Mouse (Mus musculus) midbrain, embryonic 13.5 days (tissue): ENCODE measurements around the gene Sp7. TPM values are rescaled to one million over a fixed set of nuclear protein-coding genes. Genes with fewer than 3 reads are reported as not detected.

Source experiments
- ATAC-seq: fragments of 200-750 bp; cut with Nextera tagmentation; 2 replicates; pipeline ENCODE4 v1.8.0; 2017; ENCODE audit warnings: mild to moderate bottlenecking, moderate TSS enrichment, moderate library complexity
- H3K27ac ChIP-seq: fragments of 300-500 bp; sonication (generic); 2 replicates; pipeline ENCODE4 v1.5.1; 2015; ENCODE audit warnings: inconsistent platforms, mild to moderate bottlenecking, moderate library complexity
- H3K27me3 ChIP-seq: fragments of 300-500 bp; sonication (generic); 2 replicates; pipeline ENCODE4 v1.6.1; 2015; ENCODE audit warnings: mild to moderate bottlenecking, inconsistent platforms
- H3K36me3 ChIP-seq: fragments of 300-500 bp; sonication (generic); 2 replicates; pipeline ENCODE4 v1.6.1; 2015; ENCODE audit warnings: mild to moderate bottlenecking, inconsistent platforms
- H3K4me1 ChIP-seq: fragments of 300-500 bp; sonication (generic); replicated peaks from 2 replicates; pipeline ENCODE4 v1.6.1; 2015; ENCODE audit warnings: inconsistent platforms
- H3K4me2 ChIP-seq: fragments of 300-500 bp; sonication (generic); replicated peaks from 2 replicates; pipeline ENCODE4 v1.6.1; 2015; ENCODE audit warnings: moderate library complexity, mild to moderate bottlenecking, inconsistent platforms
- H3K4me3 ChIP-seq: fragments of 300-500 bp; sonication (generic); replicated peaks from 2 replicates; pipeline ENCODE4 v1.5.1; 2015; ENCODE audit warnings: mild to moderate bottlenecking, inconsistent platforms
- H3K9ac ChIP-seq: fragments of 300-500 bp; sonication (generic); replicated peaks from 2 replicates; pipeline ENCODE4 v1.6.1; 2015; ENCODE audit warnings: mild to moderate bottlenecking, inconsistent platforms
- H3K9me3 ChIP-seq: fragments of 300-500 bp; sonication (generic); 2 replicates; pipeline ENCODE4 v1.6.1; 2016; ENCODE audit warnings: mild to moderate bottlenecking, inconsistent platforms
- WGBS: fragments of 180-500 bp; shearing (Covaris S2); methylation state at CpG from one replicate; pipeline ENCODE4 v1.1.7; 2015; 5-methylcytosine and 5-hydroxymethylcytosine counted together
- polyA plus RNA-seq: library from polyadenylated mRNA; unstranded; fragments of >200 nt; fragmentation: Nextera tagmentation; extraction: Ambion mirVana; gene quantifications from 2 replicates; pipeline ENCODE4 v1.2.1, GENCODE M21; 2015

Gene Sp7
- polyA plus RNA-seq, result 0.14 and 0.28 TPM in 2 replicates

GRCm38 (mm10) chr15:102366733-102367344, at the start of gene Sp7:
Sp7 (minus strand) TSS chr15:102367182.
- Histone ChIP-seq H3K27me3 (peaks cover 65% of the 10 kb centered on the region), H3K4me2 (peak within 1 kb of the TSS; percentile 54), H3K9ac (peak within 1 kb of the TSS; percentile 52), H3K9me3 (no peaks in the 10 kb centered on the region), H3K27ac (no peak within 1 kb of the TSS), H3K36me3 (no peaks in the 10 kb centered on the region), H3K4me1 (peaks cover 26% of the 10 kb centered on the region), H3K4me3 (peak within 1 kb of the TSS; percentile 30)
- 6% methylated on average over 15 of the region's 15 CpGs for WGBS
- peak; percentile 21; the same call in 1 of the 2 replicates for ATAC-seq

- ATAC-seq, result no peak
- no peaks in the 10 kb centered on the region for H3K27me3 ChIP-seq
- H3K36me3 ChIP-seq, result peaks cover 57% of the 10 kb centered on the region
Observed at GRCm38 (mm10) chr15:102413687-102414086, 46.7 kb upstream of the Sp7 start.

GRCm38 (mm10) chr15:102411077-102411476, 44.1 kb upstream of the Sp7 start:
- Histone ChIP-seq H3K4me1 (peaks cover 50% of the 10 kb centered on the region), H3K27me3 (no peaks in the 10 kb centered on the region), H3K9ac (no peak overlapping the region), H3K4me2 (peak overlapping the region; percentile 32), H3K27ac (no peak overlapping the region), H3K9me3 (no peaks in the 10 kb centered on the region), H3K36me3 (peaks cover 66% of the 10 kb centered on the region), H3K4me3 (0 out of 2 replicates have a peak overlapping the region, but pooled peaks have one; percentile 11)
- 100% methylated on average over 1 of the region's 1 CpGs for WGBS
- ATAC-seq, result no peak

More at GRCm38 (mm10) chr15:102413687-102414086, 46.7 kb upstream of the Sp7 start:
- Histone ChIP-seq H3K9me3 (no peaks in the 10 kb centered on the region), H3K4me3 (no peak overlapping the region), H3K9ac (no peak overlapping the region), H3K27ac (no peak overlapping the region), H3K4me2 (no peak overlapping the region), H3K4me1 (peaks cover 31% of the 10 kb centered on the region)

GRCm38 (mm10) chr15:102409286-102409685, 42.3 kb upstream of the Sp7 start:
- H3K4me1 ChIP-seq, result peaks cover 55% of the 10 kb centered on the region
- no peaks in the 10 kb centered on the region for H3K9me3 ChIP-seq
- H3K27ac ChIP-seq, result no peak overlapping the region
- peaks cover 64% of the 10 kb centered on the region for H3K36me3 ChIP-seq
- 97% methylated on average over 3 of the region's 3 CpGs for WGBS
- no peaks in the 10 kb centered on the region for H3K27me3 ChIP-seq
- H3K4me2 ChIP-seq, result peak overlapping the region; percentile 32
- no peak overlapping the region; the same call in 1 of the 2 replicates for H3K9ac ChIP-seq
- no peak for ATAC-seq
- peak overlapping the region; percentile 8; the same call in 1 of the 2 replicates for H3K4me3 ChIP-seq

- Histone ChIP-seq H3K4me3 (no peak overlapping the region), H3K4me2 (peak overlapping the region; percentile 32; the same call in 1 of the 2 replicates), H3K4me1 (peaks cover 55% of the 10 kb centered on the region), H3K36me3 (peaks cover 59% of the 10 kb centered on the region), H3K9ac (no peak overlapping the region), H3K27me3 (no peaks in the 10 kb centered on the region), H3K9me3 (no peaks in the 10 kb centered on the region), H3K27ac (no peak overlapping the region)
- ATAC-seq, result no peak
- WGBS, result 83% methylated on average over 2 of the region's 2 CpGs
Observed at GRCm38 (mm10) chr15:102408558-102409130, 41.7 kb upstream of the Sp7 start.

- no peak for ATAC-seq
- H3K27me3 ChIP-seq, result no peaks in the 10 kb centered on the region
- H3K9me3 ChIP-seq, result no peaks in the 10 kb centered on the region
- H3K36me3 ChIP-seq, result peaks cover 53% of the 10 kb centered on the region
- peak overlapping the region; percentile 62 for H3K4me2 ChIP-seq
- no peak overlapping the region for H3K9ac ChIP-seq
- WGBS, result 94% methylated on average over 10 of the region's 10 CpGs
- peaks cover 55% of the 10 kb centered on the region for H3K4me1 ChIP-seq
- no peak overlapping the region for H3K27ac ChIP-seq
- H3K4me3 ChIP-seq, result peak overlapping the region; percentile 94
Observed at GRCm38 (mm10) chr15:102407681-102408557, 40.9 kb upstream of the Sp7 start.

- ATAC-seq, result no peak
- H3K36me3 ChIP-seq, result peaks cover 45% of the 10 kb centered on the region
- peaks cover 53% of the 10 kb centered on the region for H3K4me1 ChIP-seq
- peak overlapping the region; percentile 94 for H3K4me3 ChIP-seq
- H3K27ac ChIP-seq, result peak overlapping the region; percentile 90
- WGBS, result 31% methylated on average over 3 of the region's 3 CpGs
- peak overlapping the region; percentile 62 for H3K4me2 ChIP-seq
- peak overlapping the region; percentile 92 for H3K9ac ChIP-seq
- no peaks in the 10 kb centered on the region for H3K9me3 ChIP-seq
- no peaks in the 10 kb centered on the region for H3K27me3 ChIP-seq
Observed at GRCm38 (mm10) chr15:102406912-102407580, 40.1 kb upstream of the Sp7 start.

GRCm38 (mm10) chr15:102406196-102406911, 39.4 kb upstream of the Sp7 start:
- Histone ChIP-seq H3K27me3 (no peaks in the 10 kb centered on the region), H3K4me3 (peak overlapping the region; percentile 94), H3K36me3 (peaks cover 38% of the 10 kb centered on the region), H3K4me1 (peaks cover 48% of the 10 kb centered on the region), H3K4me2 (peak overlapping the region; percentile 62), H3K9me3 (no peaks in the 10 kb centered on the region), H3K9ac (peak overlapping the region; percentile 92), H3K27ac (peak overlapping the region; percentile 90)
- no peak for ATAC-seq
- WGBS, result 1% methylated on average over 28 of the region's 69 CpGs

- H3K9ac ChIP-seq, result peak within 1 kb of the TSS; percentile 92
- peak; percentile 99 for ATAC-seq
- peak within 1 kb of the TSS; percentile 94 for H3K4me3 ChIP-seq
- peak within 1 kb of the TSS; percentile 99 for H3K27ac ChIP-seq
- H3K9me3 ChIP-seq, result no peaks in the 10 kb centered on the region
- H3K27me3 ChIP-seq, result 0 out of 2 replicates have a peak, but pooled peaks cover 1% of the 10 kb centered on the region
- peaks cover 31% of the 10 kb centered on the region for H3K36me3 ChIP-seq
- WGBS, result under 1% methylated on average over 38 of the region's 38 CpGs
- peaks cover 43% of the 10 kb centered on the region for H3K4me1 ChIP-seq
- peak within 1 kb of the TSS; percentile 62 for H3K4me2 ChIP-seq
Observed at GRCm38 (mm10) chr15:102405489-102406195, 38.7 kb upstream of the Sp7 start, which contains the start of gene Sp1. Sp1 (plus strand) TSS chr15:102406143.

- Histone ChIP-seq H3K27me3 (0 out of 2 replicates have a peak, but pooled peaks cover 3% of the 10 kb centered on the region), H3K27ac (peak overlapping the region; percentile 99), H3K9me3 (no peaks in the 10 kb centered on the region), H3K4me2 (peak overlapping the region; percentile 57), H3K9ac (peak overlapping the region; percentile 73), H3K36me3 (peaks cover 23% of the 10 kb centered on the region), H3K4me3 (peak overlapping the region; percentile 61), H3K4me1 (peaks cover 37% of the 10 kb centered on the region)
- WGBS, result 17% methylated on average over 34 of the region's 34 CpGs
- ATAC-seq, result no peak
Observed at GRCm38 (mm10) chr15:102404608-102405488, 37.9 kb upstream of the Sp7 start.
